ENCODE assay signal across 21 mouse cellular contexts in genomic region chr5:35580156-35580922, GRCm38 (mm10). TPM values are rescaled to one million over a fixed set of nuclear protein-coding genes. Genes with fewer than 3 reads are reported as not detected.
"Had no signal": no experiment of that assay in that cellular context is flagged by ENCODE, and none has a peak within 500 bp of the region (broad histone marks: within the 10 kb centered on the region; RNA-seq: fewer than 3 reads in every experiment).

No protein-coding gene starts in this region.

- H3K4me2 ChIP-seq: lung, embryonic 14.5 days; midbrain, embryonic 13.5 days; midbrain, embryonic 15.5 days; neural tube, embryonic 12.5 days had no signal

- H3K4me3 ChIP-seq: midbrain, embryonic 10.5 days; midbrain, embryonic 13.5 days; midbrain, embryonic 15.5 days; neural tube, embryonic 12.5 days had no signal

- H3K9ac ChIP-seq: liver, embryonic 14.5 days; lung, embryonic 14.5 days; midbrain, embryonic 13.5 days; midbrain, embryonic 15.5 days; neural tube, embryonic 12.5 days had no signal

- DNase-seq: lung, adult 18-20 months; lung, embryonic 14.5 days; lung, postnatal 10 days; lung, postnatal 4 days; retina, postnatal 1 day; right cerebral cortex, adult 18-20 months; right cerebral cortex, postnatal 25 days; right cerebral cortex, postnatal 4 days; spleen, adult 18-20 months; thymus, adult 18-20 months; thymus, postnatal 14 days; thymus, postnatal 36 days had no signal

- H3K36me3 ChIP-seq: midbrain, embryonic 10.5 days; midbrain, embryonic 13.5 days; midbrain, embryonic 15.5 days; neural tube, embryonic 12.5 days had no signal

- H3K27ac ChIP-seq: liver, embryonic 14.5 days; midbrain, embryonic 10.5 days; midbrain, embryonic 13.5 days; midbrain, embryonic 15.5 days; neural tube, embryonic 12.5 days had no signal

- ATAC-seq: midbrain, embryonic 13.5 days; midbrain, embryonic 15.5 days had no signal

- H3K9me3 ChIP-seq: midbrain, embryonic 10.5 days; midbrain, embryonic 13.5 days; midbrain, embryonic 15.5 days; neural tube, embryonic 12.5 days had no signal

- H3K27me3 ChIP-seq: neural tube, embryonic 12.5 days had no signal

RNA-seq across cellular contexts. Expression of gene Cpz, which starts 54.8 kb away (rescaled TPM):
- total RNA-seq: megakaryocyte-erythroid progenitor cell, adult 5-6 weeks; monocyte, adult 5-6 weeks; neutrophil, adult 5-6 weeks had no signal
- polyA plus RNA-seq: neural tube, embryonic 14.5 days had no signal
